Mouse (Mus musculus): ENCODE data around the gene Krt39. TPM values are rescaled to one million over a fixed set of nuclear protein-coding genes. Genes with fewer than 3 reads are reported as not detected.

Gene Krt39
- polyA plus RNA-seq, 1 experiment from 2014 or later: not detected

DNA sequence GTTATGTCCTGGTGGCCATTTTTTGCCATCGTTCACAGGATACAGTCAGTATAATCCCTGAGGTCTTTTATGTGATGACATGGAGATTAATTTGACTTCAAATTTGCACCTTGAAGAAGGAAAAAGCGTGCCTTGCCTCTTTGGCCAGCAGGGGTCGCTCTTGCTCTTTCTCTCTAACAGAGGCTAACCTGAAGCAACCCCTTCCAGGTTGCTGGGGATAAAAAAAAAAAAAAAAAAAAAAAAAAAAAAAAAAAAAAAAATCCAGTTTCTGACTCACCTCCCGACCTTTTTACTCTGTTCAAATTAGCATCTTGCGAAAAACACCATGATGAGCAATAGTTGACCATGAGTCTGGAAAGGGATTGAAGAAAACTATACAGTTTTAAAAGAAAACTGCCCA is 56.3 kb downstream of the Krt39 start:
- no peaks in the 10 kb centered on the region for H3K4me1 ChIP-seq (replicated peaks; ENCODE audit: control insufficient read depth, insufficient read depth, low read length)
- DNase-seq (ENCODE audit: low spot score): peak; percentile 65
- H3K4me3 ChIP-seq (ENCODE audit: low read depth, low read length): no peak overlapping the region
- no peaks in the 10 kb centered on the region for H3K27me3 ChIP-seq (replicated peaks; ENCODE audit: control insufficient read depth, insufficient read depth, low read length)
- no peak overlapping the region for H3K4me2 ChIP-seq
- H3K36me3 ChIP-seq (ENCODE audit: control insufficient read depth, insufficient read depth, low read length): no peaks in the 10 kb centered on the region
- no peaks in the 10 kb centered on the region for H3K9me3 ChIP-seq (ENCODE audit: control insufficient read depth, low read length)
- no peak overlapping the region for H3K27ac ChIP-seq (ENCODE audit: low read depth, low read length)
- WGBS: 9% methylated on average over 5 of the region's 5 CpGs
- no peak for ATAC-seq (replicated peaks; ENCODE audit: low FRiP score)
- H3K9ac ChIP-seq (ENCODE audit: low read depth, low read length): no peak overlapping the region

Other genes with a start within 250 kb of the Krt39 start
- gene Krt24, start 236.1 kb downstream of the Krt39 start, polyA plus RNA-seq (2014; fragmentation: Nextera tagmentation; extraction: Ambion mirVana): not detected in 2 replicates
- not detected in 2 replicates for gene Krt25, start 198.4 kb downstream of the Krt39 start, polyA plus RNA-seq (2014; fragmentation: Nextera tagmentation; extraction: Ambion mirVana)
- not detected in 2 replicates for gene Krt26, start 183.4 kb downstream of the Krt39 start, polyA plus RNA-seq (2014; fragmentation: Nextera tagmentation; extraction: Ambion mirVana)
- not detected in 2 replicates for gene Krt27, start 170.2 kb downstream of the Krt39 start, polyA plus RNA-seq (2014; fragmentation: Nextera tagmentation; extraction: Ambion mirVana)
- gene Krt28, start 146.4 kb downstream of the Krt39 start, polyA plus RNA-seq (2014; fragmentation: Nextera tagmentation; extraction: Ambion mirVana): 0.32 TPM in 1 of 2 replicates, not detected in the other
- 10.0 and 13.1 TPM in 2 replicates for gene Krt10, start 132.0 kb downstream of the Krt39 start, polyA plus RNA-seq (2014; fragmentation: Nextera tagmentation; extraction: Ambion mirVana)
- not detected in 2 replicates for gene Krt12, start 99.1 kb downstream of the Krt39 start, polyA plus RNA-seq (2014; fragmentation: Nextera tagmentation; extraction: Ambion mirVana)
- gene Krt20, start 83.2 kb downstream of the Krt39 start, polyA plus RNA-seq (2014; fragmentation: Nextera tagmentation; extraction: Ambion mirVana): 32.1 and 34.1 TPM in 2 replicates
- gene Krt23, start 28.2 kb downstream of the Krt39 start, polyA plus RNA-seq (2014; fragmentation: Nextera tagmentation; extraction: Ambion mirVana): 0.38 TPM in 2 replicates
- gene Krt40, start 21.8 kb upstream of the Krt39 start, polyA plus RNA-seq (2014; fragmentation: Nextera tagmentation; extraction: Ambion mirVana): 0.21 TPM in 1 of 2 replicates, not detected in the other
- gene Krtap3-3, start 29.5 kb upstream of the Krt39 start, polyA plus RNA-seq (2014; fragmentation: Nextera tagmentation; extraction: Ambion mirVana): not detected in 2 replicates
- not detected in 2 replicates for gene Krtap3-2, start 35.5 kb upstream of the Krt39 start, polyA plus RNA-seq (2014; fragmentation: Nextera tagmentation; extraction: Ambion mirVana)
- gene Gm11939, start 38.1 kb upstream of the Krt39 start, polyA plus RNA-seq (2014; fragmentation: Nextera tagmentation; extraction: Ambion mirVana): not detected in 2 replicates
- gene Krtap3-1, start 45.3 kb upstream of the Krt39 start, polyA plus RNA-seq (2014; fragmentation: Nextera tagmentation; extraction: Ambion mirVana): not detected in 2 replicates
- gene Krtap1-5, start 59.7 kb upstream of the Krt39 start, polyA plus RNA-seq (2014; fragmentation: Nextera tagmentation; extraction: Ambion mirVana): not detected in 2 replicates
- gene Krtap1-4, start 62.3 kb upstream of the Krt39 start, polyA plus RNA-seq (2014; fragmentation: Nextera tagmentation; extraction: Ambion mirVana): not detected in 2 replicates
- not detected in 2 replicates for gene Krtap1-3, start 70.0 kb upstream of the Krt39 start, polyA plus RNA-seq (2014; fragmentation: Nextera tagmentation; extraction: Ambion mirVana)
- gene Krtap9-3, start 76.8 kb upstream of the Krt39 start, polyA plus RNA-seq (2014; fragmentation: Nextera tagmentation; extraction: Ambion mirVana): not detected in 2 replicates
- not detected in 2 replicates for gene Gm11938, start 82.0 kb upstream of the Krt39 start, polyA plus RNA-seq (2014; fragmentation: Nextera tagmentation; extraction: Ambion mirVana)
- not detected in 2 replicates for gene Gm11937, start 88.9 kb upstream of the Krt39 start, polyA plus RNA-seq (2014; fragmentation: Nextera tagmentation; extraction: Ambion mirVana)
- gene Krtap2-4, start 93.5 kb upstream of the Krt39 start, polyA plus RNA-seq (2014; fragmentation: Nextera tagmentation; extraction: Ambion mirVana): not detected in 2 replicates
- not detected in 2 replicates for gene Gm11562, start 99.1 kb upstream of the Krt39 start, polyA plus RNA-seq (2014; fragmentation: Nextera tagmentation; extraction: Ambion mirVana)
- gene Krtap4-1, start 106.9 kb upstream of the Krt39 start, polyA plus RNA-seq (2014; fragmentation: Nextera tagmentation; extraction: Ambion mirVana): not detected in 2 replicates
- not detected in 2 replicates for gene Krtap4-2, start 113.7 kb upstream of the Krt39 start, polyA plus RNA-seq (2014; fragmentation: Nextera tagmentation; extraction: Ambion mirVana)
- gene Krtap4-7, start 122.8 kb upstream of the Krt39 start, polyA plus RNA-seq (2014; fragmentation: Nextera tagmentation; extraction: Ambion mirVana): not detected in 2 replicates
- not detected in 2 replicates for gene Gm11555, start 128.9 kb upstream of the Krt39 start, polyA plus RNA-seq (2014; fragmentation: Nextera tagmentation; extraction: Ambion mirVana)
- not detected in 2 replicates for gene Gm11563, start 137.6 kb upstream of the Krt39 start, polyA plus RNA-seq (2014; fragmentation: Nextera tagmentation; extraction: Ambion mirVana)
- not detected in 2 replicates for gene Krtap4-6, start 144.6 kb upstream of the Krt39 start, polyA plus RNA-seq (2014; fragmentation: Nextera tagmentation; extraction: Ambion mirVana)
- not detected in 2 replicates for gene Gm14190, start 169.4 kb upstream of the Krt39 start, polyA plus RNA-seq (2014; fragmentation: Nextera tagmentation; extraction: Ambion mirVana)
- not detected in 2 replicates for gene Gm14180, start 213.0 kb upstream of the Krt39 start, polyA plus RNA-seq (2014; fragmentation: Nextera tagmentation; extraction: Ambion mirVana)